Mouse (Mus musculus) forebrain, embryonic 12.5 days (tissue): Measurements from ENCODE around the gene Vmn2r19. TPM values are rescaled to one million over a fixed set of nuclear protein-coding genes. Genes with fewer than 3 reads are reported as not detected.

Experiments used
- ATAC-seq: fragments of 200-750 bp; cut with Nextera tagmentation; 2 replicates; pipeline ENCODE4 v1.8.0; 2017; ENCODE audit warnings: moderate TSS enrichment; ENCODE audit not compliant: low FRiP score
- H3K27ac ChIP-seq: fragments of 300-500 bp; sonication (generic); 2 replicates; pipeline ENCODE4 v1.5.1; 2016; ENCODE audit warnings: mild to moderate bottlenecking
- H3K27me3 ChIP-seq: fragments of 300-500 bp; sonication (generic); 2 replicates; pipeline ENCODE4 v1.6.1; 2016; ENCODE audit warnings: mild to moderate bottlenecking
- H3K36me3 ChIP-seq: fragments of 300-500 bp; sonication (generic); replicated peaks from 2 replicates; pipeline ENCODE4 v1.6.1; 2016; ENCODE audit warnings: mild to moderate bottlenecking
- H3K4me1 ChIP-seq: fragments of 300-500 bp; sonication (generic); 2 replicates; pipeline ENCODE4 v1.6.1; 2016
- H3K4me2 ChIP-seq: fragments of 300-500 bp; sonication (generic); 2 replicates; pipeline ENCODE4 v1.6.1; 2016; ENCODE audit warnings: mild to moderate bottlenecking, moderate library complexity
- H3K4me3 ChIP-seq: fragments of 300-500 bp; sonication (generic); replicated peaks from 2 replicates; pipeline ENCODE4 v1.5.1; 2016; ENCODE audit warnings: mild to moderate bottlenecking
- H3K9ac ChIP-seq: fragments of 300-500 bp; sonication (generic); 2 replicates; pipeline ENCODE4 v1.6.1; 2016; ENCODE audit warnings: mild to moderate bottlenecking
- H3K9me3 ChIP-seq: fragments of 300-500 bp; sonication (generic); 2 replicates; pipeline ENCODE4 v1.6.1; 2016
- WGBS: fragments of 180-500 bp; shearing (Covaris S2); methylation state at CpG from one replicate; pipeline ENCODE4 v1.1.7; 2016; 5-methylcytosine and 5-hydroxymethylcytosine counted together
- polyA plus RNA-seq: library from polyadenylated mRNA; unstranded; fragments of >200 nt; fragmentation: Nextera tagmentation; extraction: Ambion mirVana; gene quantifications from 2 replicates; pipeline ENCODE4 v1.2.1, GENCODE M21; 2016

Gene Vmn2r19
- polyA plus RNA-seq: not detected in 2 replicates

DNA sequence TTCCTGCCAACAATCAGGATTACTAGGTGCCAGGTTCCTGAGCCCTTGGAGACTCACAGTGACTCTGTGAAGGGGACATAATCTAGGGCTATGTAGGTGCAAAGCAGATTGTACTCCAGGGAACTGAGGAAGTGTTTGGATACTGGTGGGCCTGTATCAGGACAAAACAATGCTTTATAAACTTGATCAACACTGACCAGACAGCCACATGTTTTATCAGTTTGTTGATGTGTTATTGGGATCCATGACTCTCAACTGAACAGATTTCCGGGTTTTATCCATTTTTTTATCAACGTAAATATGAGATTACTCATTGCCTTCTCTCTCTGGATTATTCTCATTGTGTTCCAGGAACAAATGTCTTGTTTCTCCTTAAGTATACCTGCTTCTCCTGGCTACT is at the start of gene Vmn2r19:
Vmn2r19 (plus strand) TSS at position 301 of the 400 bp plus-strand sequence.
- no peak for ATAC-seq
- no peak within 1 kb of the TSS for H3K9ac ChIP-seq
- no peaks in the 10 kb centered on the region for H3K36me3 ChIP-seq
- no peaks in the 10 kb centered on the region for H3K4me1 ChIP-seq
- H3K4me2 ChIP-seq: no peak within 1 kb of the TSS
- H3K4me3 ChIP-seq: no peak within 1 kb of the TSS
- no peak within 1 kb of the TSS for H3K27ac ChIP-seq
- no peaks in the 10 kb centered on the region for H3K27me3 ChIP-seq
- H3K9me3 ChIP-seq: no peaks in the 10 kb centered on the region
- WGBS: 87% methylated on average over 2 of the region's 2 CpGs

DNA sequence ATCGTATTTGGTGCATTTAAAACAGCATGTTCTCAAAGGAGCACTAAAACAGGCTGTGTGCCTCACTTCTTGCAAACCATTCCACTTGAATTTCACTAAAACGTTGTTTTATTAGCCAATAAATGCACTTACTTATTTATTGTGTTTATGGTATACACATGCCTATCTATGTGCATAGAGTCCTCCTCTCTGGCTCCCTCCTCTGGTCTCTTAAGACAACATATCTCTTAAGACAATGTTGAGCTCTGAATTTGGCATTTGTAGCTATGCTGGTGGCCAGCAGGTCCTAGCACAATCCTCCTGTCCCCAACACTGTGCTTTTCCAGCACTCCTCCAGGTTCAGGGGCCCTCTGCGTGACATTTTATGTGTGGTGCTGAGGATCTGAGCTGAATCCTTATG is 49.2 kb upstream of the Vmn2r19 start:
- no peak for ATAC-seq
- Histone ChIP-seq H3K27ac (no peak overlapping the region), H3K27me3 (no peaks in the 10 kb centered on the region), H3K36me3 (no peaks in the 10 kb centered on the region), H3K4me3 (no peak overlapping the region), H3K4me1 (no peaks in the 10 kb centered on the region), H3K4me2 (no peak overlapping the region), H3K9me3 (no peaks in the 10 kb centered on the region), H3K9ac (no peak overlapping the region)
- 84% methylated on average over 3 of the region's 3 CpGs for WGBS

DNA sequence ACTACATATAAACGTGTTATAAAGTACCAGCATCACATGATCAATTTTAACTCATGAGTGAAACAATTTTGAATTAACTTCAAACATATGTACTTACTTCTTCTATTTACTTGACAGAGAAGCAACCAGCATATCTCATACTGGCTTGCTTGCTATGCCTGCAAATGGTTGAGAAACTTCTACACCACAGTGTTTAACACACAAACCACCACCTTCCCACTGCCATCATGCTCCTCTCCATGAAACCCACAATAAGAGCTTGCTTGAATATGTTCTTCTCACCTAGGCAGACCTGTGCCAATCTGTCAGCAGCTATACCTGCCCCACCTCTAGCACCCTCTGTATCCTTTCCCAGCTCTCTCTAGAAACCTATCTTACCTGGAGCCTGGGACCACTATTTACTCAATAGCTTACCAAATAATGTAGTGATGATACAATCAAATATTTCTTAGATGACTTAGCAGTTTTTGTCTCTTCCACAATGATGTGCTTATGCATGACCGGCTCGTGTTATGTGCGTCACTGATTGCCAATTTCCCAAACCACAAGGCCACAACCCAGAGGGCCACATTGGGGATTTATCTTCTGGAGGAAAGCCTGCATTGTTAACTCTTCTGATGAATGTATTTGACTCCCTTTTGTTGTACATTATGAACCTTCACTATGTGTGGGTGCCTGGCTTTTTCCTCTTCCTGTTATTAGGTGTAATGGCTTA is 48.1 kb upstream of the Vmn2r19 start:
- H3K27me3 ChIP-seq: no peaks in the 10 kb centered on the region
- no peak for ATAC-seq
- H3K4me1 ChIP-seq: no peaks in the 10 kb centered on the region
- H3K9me3 ChIP-seq: no peaks in the 10 kb centered on the region
- no peaks in the 10 kb centered on the region for H3K36me3 ChIP-seq
- H3K4me3 ChIP-seq: no peak overlapping the region
- no peak overlapping the region for H3K9ac ChIP-seq
- H3K27ac ChIP-seq: no peak overlapping the region
- H3K4me2 ChIP-seq: no peak overlapping the region
- 88% methylated on average over 4 of the region's 4 CpGs for WGBS

DNA sequence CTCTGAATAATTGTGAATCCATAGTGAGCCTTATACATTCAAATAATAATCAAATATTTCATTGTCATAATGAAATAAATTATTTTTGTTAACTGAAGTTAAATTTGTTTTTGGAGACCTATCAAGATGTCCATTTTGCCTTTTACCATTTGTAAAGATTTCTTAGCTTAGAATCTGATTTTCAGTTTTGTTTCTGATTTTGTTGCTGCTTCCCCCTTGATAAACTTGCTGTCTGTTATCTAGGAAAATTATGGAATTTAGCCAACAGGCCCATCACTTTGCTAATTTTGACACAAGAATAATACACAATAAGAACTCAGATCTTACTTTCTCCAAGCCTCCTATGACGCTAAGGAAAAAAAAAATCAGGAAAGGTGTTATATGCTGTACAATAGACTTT is 47.3 kb upstream of the Vmn2r19 start:
- Histone ChIP-seq H3K36me3 (no peaks in the 10 kb centered on the region), H3K27ac (no peak overlapping the region), H3K9ac (no peak overlapping the region), H3K4me1 (no peaks in the 10 kb centered on the region), H3K27me3 (no peaks in the 10 kb centered on the region), H3K4me3 (no peak overlapping the region), H3K9me3 (no peaks in the 10 kb centered on the region), H3K4me2 (no peak overlapping the region)
- WGBS: 97% methylated on average over 1 of the region's 1 CpGs
- no peak for ATAC-seq

DNA sequence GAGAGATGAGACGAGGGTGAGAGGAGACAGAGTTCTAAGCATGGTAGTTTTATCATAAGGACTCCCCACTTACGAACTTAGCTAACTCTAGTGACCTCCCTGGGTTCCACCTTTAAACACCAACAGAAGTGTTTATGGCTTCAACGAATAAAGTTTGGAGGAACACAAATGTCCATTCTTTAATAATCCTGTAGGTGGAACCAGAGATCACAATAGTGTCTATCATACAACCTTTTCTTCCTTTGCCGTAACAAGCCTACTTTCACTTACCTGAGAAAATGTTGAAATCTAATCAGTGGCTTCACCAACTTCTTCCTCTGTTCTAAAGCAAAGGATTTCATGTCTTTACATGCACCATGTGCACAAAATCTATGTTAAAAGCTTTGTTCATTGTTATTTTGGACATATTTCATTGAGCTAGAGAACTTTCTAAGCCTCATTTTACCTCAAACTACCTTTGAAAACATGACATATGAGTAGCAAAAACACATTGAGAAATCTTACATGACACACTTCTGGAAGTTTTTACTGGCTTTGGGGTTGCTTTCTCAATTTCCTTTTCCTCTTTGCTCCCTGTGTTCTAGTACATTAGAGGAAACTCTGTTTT is 46.5 kb upstream of the Vmn2r19 start, which contains the start of gene Clec4d:
Clec4d (plus strand) TSS at position 557 of the 607 bp plus-strand sequence.
- no peaks in the 10 kb centered on the region for H3K4me1 ChIP-seq
- no peak within 1 kb of the TSS for H3K4me2 ChIP-seq
- no peaks in the 10 kb centered on the region for H3K9me3 ChIP-seq
- 84% methylated on average over 4 of the region's 4 CpGs for WGBS
- H3K9ac ChIP-seq: no peak within 1 kb of the TSS
- no peaks in the 10 kb centered on the region for H3K36me3 ChIP-seq
- H3K27ac ChIP-seq: no peak within 1 kb of the TSS
- H3K27me3 ChIP-seq: no peaks in the 10 kb centered on the region
- no peak for ATAC-seq
- H3K4me3 ChIP-seq: no peak within 1 kb of the TSS

DNA sequence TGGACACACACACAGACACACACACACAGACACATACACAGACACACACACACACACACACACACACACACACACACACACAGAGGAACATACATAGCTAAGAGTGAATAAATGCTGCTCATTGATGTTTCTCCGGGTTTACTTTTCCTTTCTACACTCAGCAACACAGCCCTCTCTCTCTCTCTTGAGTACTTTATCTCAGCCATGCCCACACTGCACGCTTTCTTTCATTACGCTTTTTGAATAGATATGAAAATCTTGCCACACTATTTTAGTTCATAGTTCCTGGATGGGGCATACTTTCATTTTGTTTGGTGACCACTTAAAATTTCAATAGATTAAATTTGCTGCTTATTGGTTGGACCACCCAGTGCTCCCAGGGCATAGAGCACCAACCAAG is 43.9 kb upstream of the Vmn2r19 start:
- no peak overlapping the region for H3K9ac ChIP-seq
- no peak for ATAC-seq

DNA sequence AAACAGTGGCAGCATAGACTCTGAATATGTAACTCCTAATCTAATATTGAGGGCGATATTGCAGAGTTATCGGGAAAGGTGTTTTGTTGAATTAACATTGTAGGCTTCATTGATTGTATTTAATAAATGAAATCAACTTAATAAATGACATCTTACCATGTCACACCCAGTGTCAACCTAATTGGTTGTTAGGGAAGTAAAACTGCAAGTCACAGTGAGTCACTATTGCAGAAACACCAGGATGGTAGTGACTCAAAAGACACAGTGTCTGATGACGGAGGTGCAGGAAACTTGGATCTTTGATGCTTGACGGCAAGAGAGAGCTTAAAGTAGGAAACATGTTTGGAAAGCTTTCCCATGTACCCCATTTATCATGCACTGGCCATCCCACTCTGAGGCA is 42.3 kb upstream of the Vmn2r19 start:
- Histone ChIP-seq H3K4me1 (no peaks in the 10 kb centered on the region), H3K4me2 (no peak overlapping the region), H3K4me3 (no peak overlapping the region), H3K27me3 (no peaks in the 10 kb centered on the region), H3K9ac (no peak overlapping the region), H3K9me3 (no peaks in the 10 kb centered on the region), H3K27ac (no peak overlapping the region), H3K36me3 (no peaks in the 10 kb centered on the region)
- ATAC-seq: no peak
- WGBS: 93% methylated on average over 4 of the region's 4 CpGs

More for the DNA sequence above, 43.9 kb upstream of the Vmn2r19 start:
- no peak overlapping the region for H3K4me3 ChIP-seq
- no peak overlapping the region for H3K4me2 ChIP-seq
- no peaks in the 10 kb centered on the region for H3K36me3 ChIP-seq
- WGBS: 91% methylated on average over 3 of the region's 3 CpGs
- no peak overlapping the region for H3K27ac ChIP-seq
- H3K9me3 ChIP-seq: no peaks in the 10 kb centered on the region
- H3K4me1 ChIP-seq: no peaks in the 10 kb centered on the region
- H3K27me3 ChIP-seq: no peaks in the 10 kb centered on the region

DNA sequence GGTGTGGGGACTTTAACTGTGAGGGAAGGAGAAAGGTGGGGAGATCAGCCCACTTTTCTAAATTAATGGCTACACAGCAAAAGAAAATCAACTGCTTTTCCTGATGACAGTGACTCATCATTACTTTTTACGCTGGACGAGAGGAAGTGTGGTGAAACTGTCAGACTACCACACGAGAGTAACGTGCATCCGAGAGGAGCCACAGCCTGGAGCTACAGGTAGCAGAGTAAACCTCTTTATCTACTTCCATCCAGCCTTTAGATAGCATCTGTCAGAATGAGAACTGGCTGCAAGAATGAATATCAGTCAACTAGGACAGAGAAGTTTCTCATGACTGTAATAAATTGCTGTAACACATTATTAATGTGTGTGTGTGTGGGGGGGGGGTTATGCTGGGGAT is 41.2 kb upstream of the Vmn2r19 start:
- H3K27me3 ChIP-seq: no peaks in the 10 kb centered on the region
- H3K4me3 ChIP-seq: no peak overlapping the region
- H3K4me2 ChIP-seq: no peak overlapping the region
- H3K36me3 ChIP-seq: no peaks in the 10 kb centered on the region
- no peak overlapping the region for H3K27ac ChIP-seq
- H3K9ac ChIP-seq: no peak overlapping the region
- 85% methylated on average over 5 of the region's 5 CpGs for WGBS
- H3K9me3 ChIP-seq: no peaks in the 10 kb centered on the region
- no peaks in the 10 kb centered on the region for H3K4me1 ChIP-seq
- no peak for ATAC-seq

DNA sequence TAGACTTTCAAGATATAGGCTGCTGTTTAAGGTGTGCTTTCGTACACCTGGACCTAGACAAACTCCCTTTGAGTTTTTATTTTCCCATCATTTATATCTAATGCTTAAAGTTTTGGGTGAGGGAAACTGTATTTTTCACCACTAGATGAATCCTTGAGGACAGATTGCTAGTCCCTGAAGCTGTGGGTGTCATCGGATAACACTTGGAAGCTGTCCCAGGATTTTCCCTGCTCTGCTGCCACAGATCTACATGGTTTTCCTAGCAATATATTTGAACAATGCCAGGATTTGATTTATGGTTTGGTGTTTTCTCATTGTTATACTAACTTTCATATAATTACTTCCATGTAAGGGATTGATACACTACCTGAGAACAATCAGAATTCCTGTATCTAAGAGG is 28.7 kb upstream of the Vmn2r19 start:
- no peak for ATAC-seq

DNA sequence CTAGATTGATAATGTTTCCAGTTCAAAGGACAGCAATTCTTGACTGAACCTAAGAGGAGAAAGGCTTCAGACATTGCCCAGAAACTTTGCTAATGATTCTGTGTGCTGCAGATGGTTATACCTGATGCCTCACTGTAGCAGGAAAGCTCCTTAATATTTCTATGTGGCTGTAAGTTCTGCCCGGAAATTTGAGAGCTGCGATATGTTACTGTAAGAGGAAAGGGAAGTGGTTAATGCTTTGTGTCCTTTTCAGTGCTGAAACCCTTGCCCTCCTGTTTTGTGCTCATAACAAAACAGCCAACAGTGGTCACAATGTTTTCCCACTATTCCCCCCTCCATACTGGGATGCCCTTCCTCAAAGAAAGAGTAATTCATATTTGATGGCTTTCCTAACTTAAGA is 21.8 kb upstream of the Vmn2r19 start:
- no peaks in the 10 kb centered on the region for H3K36me3 ChIP-seq
- no peak overlapping the region for H3K4me3 ChIP-seq
- no peak overlapping the region for H3K9ac ChIP-seq
- WGBS: 95% methylated on average over 2 of the region's 2 CpGs
- no peaks in the 10 kb centered on the region for H3K27me3 ChIP-seq
- no peak for ATAC-seq
- H3K4me2 ChIP-seq: no peak overlapping the region
- H3K4me1 ChIP-seq: no peaks in the 10 kb centered on the region
- H3K27ac ChIP-seq: no peak overlapping the region
- no peaks in the 10 kb centered on the region for H3K9me3 ChIP-seq

More for the DNA sequence above, 28.7 kb upstream of the Vmn2r19 start:
- Histone ChIP-seq H3K27ac (no peak overlapping the region), H3K9me3 (no peaks in the 10 kb centered on the region), H3K9ac (no peak overlapping the region), H3K4me3 (no peak overlapping the region), H3K4me2 (no peak overlapping the region), H3K36me3 (no peaks in the 10 kb centered on the region), H3K4me1 (no peaks in the 10 kb centered on the region), H3K27me3 (no peaks in the 10 kb centered on the region)
- 84% methylated on average over 2 of the region's 2 CpGs for WGBS

DNA sequence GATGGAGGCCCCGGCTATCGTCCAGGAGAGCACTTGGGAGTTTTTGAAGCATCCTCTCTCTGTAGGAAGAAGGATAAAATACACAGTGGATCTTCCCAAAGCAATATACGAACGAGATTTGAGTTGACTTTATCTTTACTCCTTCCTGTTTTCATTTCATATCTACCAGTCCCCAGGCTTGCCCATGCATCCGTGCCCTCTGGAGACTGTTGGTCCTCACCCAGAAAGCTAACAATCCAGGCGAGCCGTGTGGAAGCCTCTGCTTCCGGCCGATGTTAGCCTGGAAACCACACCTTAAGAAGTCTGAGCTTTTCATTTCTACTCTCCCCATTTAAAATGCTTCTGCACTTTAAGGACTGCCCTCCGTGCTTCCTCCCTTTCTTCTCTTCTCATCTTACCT is 19.2 kb upstream of the Vmn2r19 start:
- WGBS: 83% methylated on average over 10 of the region's 10 CpGs
- Histone ChIP-seq H3K27ac (no peak overlapping the region), H3K27me3 (no peaks in the 10 kb centered on the region), H3K4me3 (no peak overlapping the region), H3K9ac (no peak overlapping the region), H3K9me3 (no peaks in the 10 kb centered on the region), H3K36me3 (no peaks in the 10 kb centered on the region), H3K4me2 (no peak overlapping the region), H3K4me1 (no peaks in the 10 kb centered on the region)
- ATAC-seq: no peak

DNA sequence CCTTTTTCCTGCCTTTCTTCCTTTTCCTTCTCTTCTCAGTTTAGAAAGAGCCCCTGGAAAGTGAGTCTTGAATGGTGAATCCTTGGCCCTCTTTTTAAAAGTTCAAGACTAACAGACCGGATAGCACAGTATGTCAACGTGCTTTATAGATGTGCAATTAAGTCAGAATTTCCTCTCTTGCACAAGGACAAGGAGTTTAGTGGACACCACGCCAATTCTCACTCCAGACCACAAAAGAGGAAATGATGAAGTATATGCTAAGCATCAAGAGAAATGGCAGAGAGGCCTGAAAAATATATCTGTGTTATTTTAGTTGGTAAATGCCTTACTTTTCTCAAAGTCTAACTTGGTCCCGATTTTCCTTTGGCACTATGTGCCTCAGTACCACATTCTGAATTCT is 18.4 kb upstream of the Vmn2r19 start, which contains the start of gene Clec4e:
Clec4e (minus strand) TSS at position 118 of the 400 bp plus-strand sequence.
- H3K27ac ChIP-seq: no peak within 1 kb of the TSS
- H3K9ac ChIP-seq: no peak within 1 kb of the TSS
- no peak for ATAC-seq
- H3K36me3 ChIP-seq: no peaks in the 10 kb centered on the region
- no peak within 1 kb of the TSS for H3K4me2 ChIP-seq
- no peaks in the 10 kb centered on the region for H3K27me3 ChIP-seq
- H3K4me3 ChIP-seq: no peak within 1 kb of the TSS
- WGBS: 85% methylated on average over 4 of the region's 4 CpGs
- H3K9me3 ChIP-seq: no peaks in the 10 kb centered on the region
- no peaks in the 10 kb centered on the region for H3K4me1 ChIP-seq
